ENCODE assay signal across 7 mouse cellular contexts in the genomic region with DNA sequence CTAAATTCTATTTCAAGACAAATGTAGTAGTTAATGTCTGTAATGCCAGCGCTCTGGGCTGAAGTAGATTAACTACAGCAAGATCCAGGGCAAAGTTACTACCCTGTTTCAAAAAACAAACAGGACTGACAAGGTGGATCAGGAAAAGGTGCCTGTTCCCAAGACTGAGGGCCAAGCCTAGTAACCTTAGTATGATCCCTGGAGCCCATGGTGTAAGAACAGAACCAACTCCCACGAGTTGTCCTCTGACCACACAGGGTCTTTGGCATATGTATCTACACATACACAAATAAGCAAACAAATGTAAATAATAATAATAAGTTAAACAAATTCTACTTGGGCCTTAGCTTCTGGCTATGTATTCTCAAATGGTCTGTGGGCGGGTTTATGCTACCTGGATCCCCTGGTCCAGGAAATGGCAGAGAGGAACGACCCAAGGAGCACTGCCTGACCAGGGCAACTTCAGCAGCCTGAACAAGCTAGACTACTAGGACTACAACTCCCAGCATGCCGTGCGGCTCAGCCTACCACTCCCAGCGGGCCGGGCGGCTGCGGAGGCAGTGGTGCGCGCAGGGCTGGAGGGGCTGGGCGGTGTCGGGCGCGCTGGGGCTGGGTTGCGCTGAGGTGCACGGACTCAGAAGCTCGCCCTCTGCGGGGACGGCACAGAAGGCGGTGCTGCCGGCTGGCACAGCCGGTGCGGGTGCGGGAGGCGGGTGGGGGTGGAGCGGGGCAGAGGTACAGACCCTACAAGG. TPM values are rescaled to one million over a fixed set of nuclear protein-coding genes. Genes with fewer than 3 reads are reported as not detected.
A peak's percentile ranks its signal among the peaks of the same experiment; 100 is the strongest.
DNase-seq lines count a peak whose midpoint lies in the region; ATAC-seq lines count a peak whose summit lies in the region.

Slc27a4 (plus strand) TSS at position 560 of the 752 bp plus-strand sequence.

- ATAC-seq in intestine, embryonic 15.5 days, result peak; percentile 98

- no peaks in the 10 kb centered on the region for H3K27me3 ChIP-seq in intestine, embryonic 15.5 days (replicated peaks)
- no peaks in the 10 kb centered on the region for H3K27me3 ChIP-seq in midbrain, embryonic 10.5 days (ENCODE audit: low read depth, poor library complexity, severe bottlenecking)

- intact Hi-C loops in left cerebral cortex, postnatal 25 days (cut with DNase I), result no loop called here

- H3K4me2 ChIP-seq in intestine, embryonic 15.5 days (replicated peaks), result peak within 1 kb of the TSS; percentile 85

- H3K4me3 ChIP-seq in intestine, embryonic 15.5 days (replicated peaks), result peak within 1 kb of the TSS; percentile 90
- peak within 1 kb of the TSS; percentile 98 for H3K4me3 ChIP-seq in midbrain, embryonic 10.5 days

- DNase-seq in adrenal gland, adult 18-20 months (ENCODE audit: low spot score in 2 of 2), result peak; percentile 96 to 97
- DNase-seq in embryo, embryonic 11 days, result peak; percentile 97
- peak; percentile 95 for DNase-seq in gastrocnemius, postnatal 25 days
- DNase-seq in left cerebral cortex, postnatal 25 days (ENCODE audit: low spot score in 2 of 2), result peak; percentile 97
- DNase-seq in midbrain, embryonic 10.5 days (ENCODE audit: low spot score), result peak; percentile 94
- peak; percentile 97 for DNase-seq in right cerebral cortex, postnatal 4 days

- H3K9ac ChIP-seq in intestine, embryonic 15.5 days, result peak within 1 kb of the TSS; percentile 90

- peaks cover 21% of the 10 kb centered on the region for H3K36me3 ChIP-seq in intestine, embryonic 15.5 days
- H3K36me3 ChIP-seq in midbrain, embryonic 10.5 days, result peaks cover 35% of the 10 kb centered on the region

- H3K9me3 ChIP-seq in intestine, embryonic 15.5 days, result no peaks in the 10 kb centered on the region
- no peaks in the 10 kb centered on the region for H3K9me3 ChIP-seq in midbrain, embryonic 10.5 days (replicated peaks)

- peaks cover 11% of the 10 kb centered on the region for H3K4me1 ChIP-seq in intestine, embryonic 15.5 days (replicated peaks)
- peaks cover 20% of the 10 kb centered on the region for H3K4me1 ChIP-seq in midbrain, embryonic 10.5 days

- WGBS in intestine, embryonic 15.5 days, result 5% methylated on average over 28 of the region's 28 CpGs
- WGBS in midbrain, embryonic 10.5 days, result 5% methylated on average over 28 of the region's 28 CpGs

- peak within 1 kb of the TSS; percentile 86 for H3K27ac ChIP-seq in intestine, embryonic 15.5 days
- H3K27ac ChIP-seq in midbrain, embryonic 10.5 days (replicated peaks), result peak within 1 kb of the TSS; percentile 89

RNA-seq across cellular contexts. Expression of gene Slc27a4, which starts in this region (rescaled TPM):
- total RNA-seq in adrenal gland, adult 18-20 months (2021), result 10 to 100 TPM; 27.4 to 40.6 TPM
- total RNA-seq in gastrocnemius, postnatal 25 days (2021), result 10 to 100 TPM in 1 of 2 experiments, 1 to 10 TPM in 1; 8.2 to 10.7 TPM
- 31.8 and 35.2 TPM in 2 replicates for polyA plus RNA-seq in intestine, embryonic 15.5 days (2015; fragmentation: Nextera tagmentation; extraction: Ambion mirVana)
- total RNA-seq in left cerebral cortex, postnatal 25 days (2021), result 10 to 100 TPM; 82.2 to 84.1 TPM
- 16.9 and 18.1 TPM in 2 replicates for polyA plus RNA-seq in midbrain, embryonic 10.5 days (2016; fragmentation: Nextera tagmentation; extraction: Ambion mirVana)

Comparison
In these comparisons a context has a peak if more than half of its experiments do, and no peak if none do; other contexts are left out.
1. Peak in every context shown above with its lines: DNase-seq, ATAC-seq, H3K4me3 ChIP-seq and H3K27ac ChIP-seq.